Mouse (Mus musculus): ENCODE data around the gene Spopl. TPM values are rescaled to one million over a fixed set of nuclear protein-coding genes. Genes with fewer than 3 reads are reported as not detected.

Gene Spopl
- 14.3 and 14.8 TPM in 2 replicates for total RNA-seq (2012; rRNA removed)

DNA sequence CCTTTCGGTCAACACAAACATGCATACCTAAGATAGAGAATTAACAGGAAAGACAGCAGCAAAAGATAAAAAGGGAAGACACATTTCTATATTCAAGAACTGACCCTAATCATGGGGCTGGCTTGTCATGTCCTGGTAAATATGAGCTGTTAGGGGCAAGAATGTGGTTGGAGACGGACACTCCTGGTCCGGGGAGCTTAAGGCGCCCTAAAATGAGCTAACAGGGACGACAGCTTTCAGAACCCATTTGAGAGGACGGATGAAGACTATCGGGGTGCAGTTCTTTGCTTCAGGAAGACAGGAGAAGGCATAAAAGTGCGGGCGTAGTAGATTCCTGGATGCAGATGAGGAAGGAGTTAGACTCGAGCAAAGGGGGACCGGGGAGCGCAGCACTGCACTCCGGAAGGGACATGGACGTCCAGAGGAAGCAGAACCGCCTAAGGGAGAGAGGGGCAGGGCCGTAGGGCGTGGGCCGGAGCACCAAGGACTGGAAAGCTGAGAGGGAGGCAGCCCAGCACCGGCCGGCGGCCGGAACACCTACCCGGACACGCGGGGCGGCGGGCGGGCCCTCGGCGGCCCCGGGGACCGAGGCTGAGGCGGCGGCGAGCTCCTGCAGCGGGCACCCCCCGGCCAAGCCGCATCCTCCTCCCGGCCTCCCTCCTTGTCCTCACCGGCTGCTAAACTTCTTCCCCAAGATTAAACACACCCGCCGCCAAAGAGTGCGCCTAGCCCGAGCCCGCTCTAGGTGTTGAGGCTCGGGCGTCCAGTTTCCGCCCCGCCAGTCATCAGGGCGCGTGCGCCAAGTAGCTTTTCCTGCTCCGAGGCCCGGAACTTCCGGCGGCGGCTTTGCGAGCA, at the start of gene Spopl:
Gene Spopl (minus strand): TSS at position 805 of the 855 bp plus-strand sequence.
- no peaks in the 10 kb centered on the region for H3K9me3 ChIP-seq (ENCODE audit: control insufficient read depth, insufficient read depth, low read depth, low read length)
- peak within 1 kb of the TSS; percentile 100 for H3K9ac ChIP-seq (ENCODE audit: insufficient read depth, low read depth, low read length, poor library complexity, severe bottlenecking)
- peak within 1 kb of the TSS; percentile 58; the same call in 1 of the 2 replicates for H3K27ac ChIP-seq (ENCODE audit: insufficient read depth, low read depth, low read length, poor library complexity, severe bottlenecking)
- in situ Hi-C loops (cut with MboI; ENCODE audit: low sequenced_read_pairs in 2 of 2, unreplicated experiment in 2 of 2): no loop called here
- H3K4me3 ChIP-seq (ENCODE audit: insufficient read depth in 1 of 2, low read depth in 1 of 2, low read length in 2 of 2, poor library complexity in 1 of 2, severe bottlenecking in 1 of 2): peak within 1 kb of the TSS; percentile 79 to 95
- TF ChIP-seq ZNF384 (IDR thresholded peaks at IDR 0.05; ENCODE audit: low read depth, low read length): no peak
- TF ChIP-seq HCFC1 (IDR thresholded peaks at IDR 0.05; ENCODE audit: borderline replicate concordance, insufficient read depth, low read length): no peak
- TF ChIP-seq ZC3H11A (IDR thresholded peaks at IDR 0.05; ENCODE audit: borderline replicate concordance, low read depth, low read length): no peak
- no peak for TF ChIP-seq MAFK (IDR thresholded peaks at IDR 0.05; ENCODE audit: insufficient read depth, low read depth, low read length)
- no peak for TF ChIP-seq CHD2 (IDR thresholded peaks at IDR 0.05; ENCODE audit: low read depth, low read length)
- H3K4me1 ChIP-seq (ENCODE audit: control insufficient read depth in 2 of 2, insufficient read depth in 2 of 2, low read length in 2 of 2, poor library complexity in 1 of 2): no peaks in the 10 kb centered on the region
- H3K36me3 ChIP-seq (ENCODE audit: control insufficient read depth, insufficient read depth, low read length, poor library complexity, severe bottlenecking): no peaks in the 10 kb centered on the region
- DNase-seq (ENCODE audit: low read depth, low spot score): peak; percentile 60

DNA sequence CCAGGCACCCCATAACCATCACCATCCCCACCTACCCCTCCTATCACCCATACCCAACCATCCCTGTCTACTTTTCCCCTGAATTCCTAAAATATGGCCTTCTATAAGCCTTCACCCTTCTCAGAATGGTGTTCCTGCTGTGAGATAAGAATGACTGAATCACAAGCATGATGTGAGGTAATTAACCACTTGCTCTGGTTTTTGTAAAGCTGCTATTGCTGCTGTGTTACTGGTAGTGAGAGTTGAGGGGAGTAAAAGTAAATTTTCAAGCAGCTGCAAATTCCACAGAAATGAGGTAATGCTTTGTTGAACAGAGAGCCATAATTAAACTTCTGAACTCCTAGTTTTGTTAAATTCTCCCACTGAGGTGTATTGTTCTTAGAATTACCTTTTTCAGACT, 48.2 kb upstream of the Spopl start:
- no peaks in the 10 kb centered on the region for H3K4me1 ChIP-seq (ENCODE audit: control insufficient read depth in 2 of 2, insufficient read depth in 2 of 2, low read length in 2 of 2, poor library complexity in 1 of 2)
- H3K9me3 ChIP-seq (ENCODE audit: control insufficient read depth, insufficient read depth, low read depth, low read length): no peaks in the 10 kb centered on the region
- no peak overlapping the region for H3K9ac ChIP-seq (ENCODE audit: insufficient read depth, low read depth, low read length, poor library complexity, severe bottlenecking)
- no peak for TF ChIP-seq MAFK (IDR thresholded peaks at IDR 0.05; ENCODE audit: insufficient read depth, low read depth, low read length)
- TF ChIP-seq CHD2 (IDR thresholded peaks at IDR 0.05; ENCODE audit: low read depth, low read length): no peak
- no peak overlapping the region for H3K27ac ChIP-seq (ENCODE audit: insufficient read depth, low read depth, low read length, poor library complexity, severe bottlenecking)
- H3K4me3 ChIP-seq (ENCODE audit: insufficient read depth in 1 of 2, low read depth in 1 of 2, low read length in 2 of 2, poor library complexity in 1 of 2, severe bottlenecking in 1 of 2): no peak overlapping the region
- no peaks in the 10 kb centered on the region for H3K36me3 ChIP-seq (ENCODE audit: control insufficient read depth, insufficient read depth, low read length, poor library complexity, severe bottlenecking)
- no peak for DNase-seq (ENCODE audit: low read depth, low spot score)
- in situ Hi-C loops (cut with MboI; ENCODE audit: low sequenced_read_pairs in 2 of 2, unreplicated experiment in 2 of 2): no loop called here

DNA sequence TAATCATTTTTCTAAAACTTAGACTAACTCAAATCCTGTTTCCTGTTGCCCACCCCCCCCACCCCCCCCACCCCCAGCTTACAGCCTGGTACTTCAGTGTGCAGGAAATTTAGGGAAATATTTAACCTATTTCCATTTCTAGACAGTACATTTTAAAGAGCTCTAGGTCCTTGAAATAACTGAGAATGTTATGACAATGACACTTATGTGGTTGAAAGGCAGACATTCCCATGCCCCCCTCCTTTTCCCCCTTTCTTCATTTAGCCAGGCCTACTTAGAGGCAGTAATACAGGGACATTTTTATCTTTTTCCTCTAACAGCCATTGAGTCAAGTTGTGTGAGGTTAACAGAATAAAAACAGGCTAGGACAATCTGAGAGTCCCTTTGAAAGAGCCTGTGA, 46.1 kb upstream of the Spopl start:
- in situ Hi-C loops (cut with MboI; ENCODE audit: low sequenced_read_pairs in 2 of 2, unreplicated experiment in 2 of 2): no loop called here
- TF ChIP-seq HCFC1 (IDR thresholded peaks at IDR 0.05; ENCODE audit: borderline replicate concordance, insufficient read depth, low read length) (no peak), ZNF384 (IDR thresholded peaks at IDR 0.05; ENCODE audit: low read depth, low read length) (no peak), CHD2 (IDR thresholded peaks at IDR 0.05; ENCODE audit: low read depth, low read length) (no peak), ZC3H11A (IDR thresholded peaks at IDR 0.05; ENCODE audit: borderline replicate concordance, low read depth, low read length) (no peak), MAFK (IDR thresholded peaks at IDR 0.05; ENCODE audit: insufficient read depth, low read depth, low read length) (no peak)
- H3K27ac ChIP-seq (ENCODE audit: insufficient read depth, low read depth, low read length, poor library complexity, severe bottlenecking): no peak overlapping the region
- H3K4me3 ChIP-seq (ENCODE audit: insufficient read depth in 1 of 2, low read depth in 1 of 2, low read length in 2 of 2, poor library complexity in 1 of 2, severe bottlenecking in 1 of 2): no peak overlapping the region
- H3K9ac ChIP-seq (ENCODE audit: insufficient read depth, low read depth, low read length, poor library complexity, severe bottlenecking): no peak overlapping the region
- H3K4me1 ChIP-seq (ENCODE audit: control insufficient read depth in 2 of 2, insufficient read depth in 2 of 2, low read length in 2 of 2, poor library complexity in 1 of 2): no peaks in the 10 kb centered on the region
- no peak for DNase-seq (ENCODE audit: low read depth, low spot score)
- H3K9me3 ChIP-seq (ENCODE audit: control insufficient read depth, insufficient read depth, low read depth, low read length): no peaks in the 10 kb centered on the region
- H3K36me3 ChIP-seq (ENCODE audit: control insufficient read depth, insufficient read depth, low read length, poor library complexity, severe bottlenecking): no peaks in the 10 kb centered on the region

DNA sequence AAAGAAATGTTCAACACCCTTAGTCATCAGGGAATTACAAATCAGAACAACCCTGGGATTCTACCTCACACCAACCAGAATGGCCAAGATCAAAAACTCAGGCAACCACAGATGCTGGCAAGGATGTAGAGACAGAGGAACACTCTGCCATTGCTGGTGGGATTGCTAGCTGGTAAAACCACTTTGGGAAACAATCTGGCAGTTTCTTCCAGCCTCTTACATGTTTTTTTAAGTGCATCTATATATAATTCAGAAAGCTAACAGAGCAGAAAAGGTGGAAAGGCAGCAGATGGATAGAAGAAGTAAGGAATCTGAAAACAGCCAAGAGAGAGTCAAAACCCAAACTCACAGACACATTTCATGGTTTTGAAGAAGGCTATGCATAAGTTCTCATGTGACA, 33.5 kb upstream of the Spopl start:
- H3K36me3 ChIP-seq (ENCODE audit: control insufficient read depth, insufficient read depth, low read length, poor library complexity, severe bottlenecking): no peaks in the 10 kb centered on the region
- no peak overlapping the region for H3K27ac ChIP-seq (ENCODE audit: insufficient read depth, low read depth, low read length, poor library complexity, severe bottlenecking)
- no peak overlapping the region for H3K4me3 ChIP-seq (ENCODE audit: insufficient read depth in 1 of 2, low read depth in 1 of 2, low read length in 2 of 2, poor library complexity in 1 of 2, severe bottlenecking in 1 of 2)
- in situ Hi-C loops (cut with MboI; ENCODE audit: low sequenced_read_pairs in 2 of 2, unreplicated experiment in 2 of 2): no loop called here
- no peaks in the 10 kb centered on the region for H3K4me1 ChIP-seq (ENCODE audit: control insufficient read depth in 2 of 2, insufficient read depth in 2 of 2, low read length in 2 of 2, poor library complexity in 1 of 2)
- no peak for DNase-seq (ENCODE audit: low read depth, low spot score)
- H3K9me3 ChIP-seq (ENCODE audit: control insufficient read depth, insufficient read depth, low read depth, low read length): no peaks in the 10 kb centered on the region
- no peak for TF ChIP-seq CHD2 (IDR thresholded peaks at IDR 0.05; ENCODE audit: low read depth, low read length)
- no peak for TF ChIP-seq MAFK (IDR thresholded peaks at IDR 0.05; ENCODE audit: insufficient read depth, low read depth, low read length)
- no peak for TF ChIP-seq HCFC1 (IDR thresholded peaks at IDR 0.05; ENCODE audit: borderline replicate concordance, insufficient read depth, low read length)
- no peak for TF ChIP-seq ZC3H11A (IDR thresholded peaks at IDR 0.05; ENCODE audit: borderline replicate concordance, low read depth, low read length)
- no peak for TF ChIP-seq ZNF384 (IDR thresholded peaks at IDR 0.05; ENCODE audit: low read depth, low read length)
- no peak overlapping the region for H3K9ac ChIP-seq (ENCODE audit: insufficient read depth, low read depth, low read length, poor library complexity, severe bottlenecking)
